Mouse (Mus musculus) intestine, postnatal 0 days (tissue): ENCODE data around the gene Kcnh1. TPM values are rescaled to one million over a fixed set of nuclear protein-coding genes. Genes with fewer than 3 reads are reported as not detected.

Experiments used
- ATAC-seq: fragments of 200-750 bp; cut with Nextera tagmentation; 2 replicates; pipeline ENCODE4 v1.8.0; 2017; ENCODE audit warnings: mild to moderate bottlenecking, moderate TSS enrichment, moderate library complexity
- H3K27ac ChIP-seq: fragments of 300-500 bp; sonication (generic); 2 replicates; pipeline ENCODE4 v1.5.1; 2014; ENCODE audit warnings: mild to moderate bottlenecking, low read depth, low read length, moderate library complexity
- H3K27me3 ChIP-seq: fragments of 300-500 bp; sonication (generic); replicated peaks from 2 replicates; pipeline ENCODE4 v1.6.1; 2014; ENCODE audit warnings: low read length, mixed read lengths; ENCODE audit not compliant: control insufficient read depth, insufficient read depth
- H3K36me3 ChIP-seq: fragments of 300-500 bp; sonication (generic); 2 replicates; pipeline ENCODE4 v1.6.1; 2014; ENCODE audit warnings: mild to moderate bottlenecking, moderate library complexity; ENCODE audit not compliant: control insufficient read depth, insufficient read depth
- H3K4me1 ChIP-seq: fragments of 300-500 bp; sonication (generic); replicated peaks from 2 replicates; pipeline ENCODE4 v1.6.1; 2014; ENCODE audit warnings: antibody characterized with exemption, low read length, mixed read lengths; ENCODE audit not compliant: control insufficient read depth, insufficient read depth
- H3K4me2 ChIP-seq: fragments of 300-500 bp; sonication (generic); replicated peaks from 2 replicates; pipeline ENCODE4 v1.6.1; 2014; ENCODE audit warnings: low read depth, mild to moderate bottlenecking, moderate library complexity
- H3K4me3 ChIP-seq: fragments of 300-500 bp; sonication (generic); 2 replicates; pipeline ENCODE4 v1.5.1; 2014; ENCODE audit warnings: low read depth, low read length
- H3K9ac ChIP-seq: fragments of 300-500 bp; sonication (generic); 2 replicates; pipeline ENCODE4 v1.6.1; 2014; ENCODE audit warnings: mild to moderate bottlenecking, low read depth, low read length
- H3K9me3 ChIP-seq: fragments of 300-500 bp; sonication (generic); 2 replicates; pipeline ENCODE4 v1.6.1; 2016; ENCODE audit warnings: mixed run types; ENCODE audit not compliant: control insufficient read depth
- CTCF ChIP-seq: sonication (generic); IDR thresholded peaks from 2 replicates; pipeline ENCODE4 v1.5.1; 2016; ENCODE audit warnings: low read depth, mild to moderate bottlenecking, control low read depth, antibody characterized with exemption, moderate library complexity
- WGBS: fragments of 180-500 bp; shearing (Covaris S2); extraction: QIAGEN DNeasy Blood & Tissue Kit; methylation state at CpG from one replicate; pipeline ENCODE4 v1.1.7; 2014; 5-methylcytosine and 5-hydroxymethylcytosine counted together
- polyA plus RNA-seq: library from polyadenylated mRNA; unstranded; fragments of >200 nt; fragmentation: Nextera tagmentation; extraction: Ambion mirVana; gene quantifications from 2 replicates; pipeline ENCODE4 v1.2.1, GENCODE M21; 2015

Kcnh1 gene
- polyA plus RNA-seq, 1 experiment from 2014 or later, result 0.69 TPM

DNA sequence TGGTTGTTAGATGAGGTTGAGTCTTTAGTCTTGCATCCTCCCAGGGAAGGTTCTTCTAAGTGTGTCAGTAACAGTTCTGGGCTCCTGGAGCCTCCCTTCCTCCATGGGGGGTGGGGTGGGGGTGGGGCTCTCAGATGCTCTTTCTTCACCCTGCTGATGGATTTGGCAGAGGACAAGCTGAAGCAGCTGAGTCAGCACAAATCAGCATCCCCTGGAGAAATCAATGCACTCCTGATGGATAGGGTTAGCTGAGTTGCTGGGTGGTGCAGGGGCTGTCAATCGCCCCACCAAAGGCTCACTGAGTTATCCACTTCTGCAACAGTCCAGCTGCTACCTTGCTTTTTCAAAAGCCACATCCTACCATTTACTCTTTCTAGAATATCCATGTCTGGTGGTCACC lies 329.1 kb downstream of the Kcnh1 start:
- no peak for TF ChIP-seq CTCF
- Histone ChIP-seq H3K4me2 (no peak overlapping the region), H3K27ac (no peak overlapping the region), H3K27me3 (no peaks in the 10 kb centered on the region), H3K9me3 (no peaks in the 10 kb centered on the region), H3K36me3 (no peaks in the 10 kb centered on the region), H3K4me3 (no peak overlapping the region), H3K4me1 (no peaks in the 10 kb centered on the region), H3K9ac (no peak overlapping the region)
- no peak for ATAC-seq
- 80% methylated on average over 1 of the region's 1 CpGs for WGBS

DNA sequence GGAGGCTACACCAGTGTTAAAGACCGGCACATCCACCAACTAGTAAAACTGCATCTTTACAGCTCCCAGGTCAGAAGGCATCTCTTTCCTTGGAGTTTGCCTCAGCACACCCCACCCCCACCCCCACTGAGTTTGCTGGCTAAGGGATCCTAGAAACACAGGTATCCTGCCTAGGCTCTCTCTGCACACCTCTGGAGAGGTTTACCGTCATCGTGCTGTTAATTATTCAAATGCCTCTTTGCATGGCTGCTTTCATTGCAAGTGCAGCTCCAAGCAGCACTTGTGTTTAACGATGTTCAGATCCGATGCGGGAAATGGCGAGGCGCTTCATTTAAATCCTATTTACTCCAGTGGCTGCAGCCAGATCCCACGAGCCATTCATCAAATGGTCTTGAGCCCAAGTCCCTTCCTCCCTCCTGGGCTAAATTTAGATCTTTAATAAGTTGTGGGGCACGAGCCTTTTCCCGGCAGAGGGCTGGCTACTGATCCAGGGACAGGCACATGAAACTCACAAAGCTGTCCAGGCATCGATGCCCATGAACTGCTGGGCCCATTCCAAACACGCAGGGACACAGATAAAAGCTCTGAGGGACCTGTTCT lies 330.4 kb downstream of the Kcnh1 start:
- H3K9ac ChIP-seq, result no peak overlapping the region
- 45% methylated on average over 13 of the region's 13 CpGs for WGBS
- no peaks in the 10 kb centered on the region for H3K9me3 ChIP-seq
- no peak overlapping the region for H3K27ac ChIP-seq
- no peak for TF ChIP-seq CTCF
- no peaks in the 10 kb centered on the region for H3K36me3 ChIP-seq
- no peak overlapping the region for H3K4me2 ChIP-seq
- no peaks in the 10 kb centered on the region for H3K4me1 ChIP-seq
- no peak overlapping the region for H3K4me3 ChIP-seq
- H3K27me3 ChIP-seq, result no peaks in the 10 kb centered on the region
- ATAC-seq, result no peak

DNA sequence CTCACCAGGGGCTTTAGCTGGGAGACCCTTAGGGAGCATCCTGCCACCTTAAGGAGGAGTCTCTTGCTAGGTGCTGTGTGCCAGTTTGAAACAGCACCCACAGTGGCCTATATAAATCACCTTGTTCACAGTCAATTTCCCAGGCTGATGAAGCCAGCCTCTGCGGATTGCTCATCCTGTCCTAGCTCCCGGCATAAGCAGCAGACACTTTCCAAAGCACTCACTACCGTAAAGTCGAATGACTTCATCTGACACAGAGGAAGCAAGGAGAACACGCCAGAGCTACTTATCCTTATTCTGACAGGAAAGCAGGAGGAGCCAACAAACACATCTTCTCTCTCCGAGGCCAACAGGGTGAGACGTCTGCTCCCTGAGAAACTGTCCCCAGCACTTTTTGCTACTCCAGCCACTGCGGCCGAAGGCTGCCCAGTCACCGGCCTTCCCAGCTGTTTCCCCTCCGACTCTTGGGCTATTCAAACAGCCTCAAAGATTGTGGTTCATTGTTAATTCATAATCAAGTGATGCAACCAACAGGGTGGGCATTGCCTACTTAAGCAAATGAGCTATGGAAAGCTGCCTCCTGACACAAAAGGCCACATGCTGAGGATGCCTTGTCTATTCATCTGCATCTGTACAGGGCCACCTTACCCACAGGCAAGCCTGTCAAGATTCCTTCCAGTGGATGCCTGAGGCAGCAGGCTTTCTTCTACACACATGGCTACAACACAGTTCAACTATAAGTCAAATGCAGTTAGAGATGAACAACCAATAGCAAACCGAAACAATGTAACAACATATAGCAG lies 332.0 kb downstream of the Kcnh1 start:
- 53% methylated on average over 12 of the region's 12 CpGs for WGBS
- no peak overlapping the region for H3K9ac ChIP-seq
- H3K4me1 ChIP-seq, result no peaks in the 10 kb centered on the region
- TF ChIP-seq CTCF, result no peak
- ATAC-seq, result no peak
- no peaks in the 10 kb centered on the region for H3K36me3 ChIP-seq
- no peak overlapping the region for H3K4me3 ChIP-seq
- no peaks in the 10 kb centered on the region for H3K27me3 ChIP-seq
- H3K9me3 ChIP-seq, result no peaks in the 10 kb centered on the region
- H3K27ac ChIP-seq, result no peak overlapping the region
- no peak overlapping the region for H3K4me2 ChIP-seq

DNA sequence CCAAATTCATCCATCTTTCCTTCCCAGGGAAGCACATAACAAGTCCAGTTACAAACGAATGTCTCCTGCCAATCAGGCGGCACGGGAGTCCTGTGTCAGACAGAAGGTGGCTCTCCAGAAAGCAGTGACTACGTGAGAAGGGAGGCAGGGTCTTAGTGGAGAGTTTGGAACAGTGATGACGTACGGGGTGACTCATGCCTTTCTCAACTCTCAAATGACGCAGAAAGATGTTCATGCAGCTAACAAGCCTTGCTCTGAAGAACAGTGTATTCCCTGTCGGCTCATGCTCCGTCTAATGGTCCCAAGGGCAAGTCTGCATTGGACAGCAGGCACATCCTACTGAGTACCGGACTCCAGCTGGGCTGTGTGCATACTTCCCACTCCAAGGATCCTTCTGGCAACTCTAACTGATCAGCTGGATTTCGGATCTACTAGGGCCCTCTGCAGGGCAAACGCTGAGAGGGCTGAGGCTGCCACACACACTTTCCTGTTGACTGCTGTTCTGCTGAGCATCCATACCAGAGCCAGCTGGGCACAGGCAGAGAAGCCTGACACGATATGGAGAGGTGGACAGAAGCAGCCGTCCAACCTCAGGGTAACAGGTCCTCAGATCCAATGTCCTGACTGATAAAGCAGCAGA lies 335.3 kb downstream of the Kcnh1 start:
- no peaks in the 10 kb centered on the region for H3K36me3 ChIP-seq
- H3K27ac ChIP-seq, result no peak overlapping the region
- no peak overlapping the region for H3K9ac ChIP-seq
- H3K27me3 ChIP-seq, result no peaks in the 10 kb centered on the region
- no peaks in the 10 kb centered on the region for H3K4me1 ChIP-seq
- no peaks in the 10 kb centered on the region for H3K9me3 ChIP-seq
- 0 out of 2 replicates have a peak, but pooled peaks have one; percentile 9 for TF ChIP-seq CTCF
- 79% methylated on average over 14 of the region's 14 CpGs for WGBS
- no peak overlapping the region for H3K4me3 ChIP-seq
- H3K4me2 ChIP-seq, result no peak overlapping the region
- no peak for ATAC-seq

DNA sequence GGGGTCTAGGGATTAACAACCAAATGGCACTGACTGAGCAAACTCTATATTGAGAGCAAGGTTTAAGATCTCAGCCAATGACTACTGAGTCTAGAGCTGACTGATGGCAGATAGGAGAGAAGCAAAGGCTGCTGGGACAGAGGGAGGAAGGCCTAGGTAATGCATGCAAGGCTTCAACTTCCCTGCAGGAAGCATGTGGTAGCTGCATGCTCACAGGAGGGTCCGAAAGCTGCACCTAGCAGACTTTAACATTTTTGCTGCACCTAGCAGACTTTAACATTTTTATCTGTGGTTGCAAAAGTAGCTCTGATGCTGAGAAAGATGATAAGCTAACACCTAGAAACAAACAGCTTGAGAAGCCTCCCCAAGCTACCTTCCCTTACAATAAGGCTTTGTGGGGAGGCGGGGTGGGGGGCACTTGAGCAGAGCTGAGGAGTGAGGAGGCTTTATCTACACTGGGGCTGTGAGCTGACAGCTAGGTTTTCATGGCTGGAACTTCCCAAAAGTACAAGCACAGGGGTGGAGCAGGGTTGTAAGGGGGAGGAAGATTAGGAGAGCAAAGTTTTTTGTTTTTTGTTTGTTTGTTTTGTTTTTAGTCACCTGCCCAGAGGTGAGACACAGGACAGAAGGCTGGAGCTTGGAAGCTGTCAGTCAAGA lies 341.0 kb downstream of the Kcnh1 start:
- no peak for TF ChIP-seq CTCF
- 83% methylated on average over 2 of the region's 2 CpGs for WGBS
- H3K27me3 ChIP-seq, result no peaks in the 10 kb centered on the region
- H3K27ac ChIP-seq, result no peak overlapping the region
- H3K9ac ChIP-seq, result no peak overlapping the region
- ATAC-seq, result no peak
- H3K4me1 ChIP-seq, result no peaks in the 10 kb centered on the region
- H3K4me3 ChIP-seq, result no peak overlapping the region
- no peaks in the 10 kb centered on the region for H3K36me3 ChIP-seq
- no peaks in the 10 kb centered on the region for H3K9me3 ChIP-seq
- H3K4me2 ChIP-seq, result no peak overlapping the region

DNA sequence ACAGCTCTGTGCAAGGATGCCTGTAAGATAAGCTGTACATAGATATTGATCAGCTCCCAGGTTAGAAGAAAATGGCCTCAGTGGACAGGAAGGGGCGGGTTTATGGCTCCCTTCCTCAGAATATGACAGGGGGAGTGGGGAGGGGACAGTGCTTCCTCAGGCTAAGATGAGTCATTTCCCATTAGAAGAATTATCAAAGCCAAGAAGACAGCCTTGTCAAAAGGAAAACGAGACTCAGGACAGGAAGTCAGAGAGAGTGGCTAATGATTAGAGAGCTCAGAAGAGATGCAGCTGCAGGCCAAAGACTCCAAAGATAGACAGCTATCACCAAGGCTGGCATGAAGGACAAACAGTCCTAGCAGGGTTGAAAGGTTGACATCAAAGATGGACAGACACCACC lies 341.6 kb downstream of the Kcnh1 start:
- Histone ChIP-seq H3K4me3 (no peak overlapping the region), H3K36me3 (no peaks in the 10 kb centered on the region), H3K9ac (no peak overlapping the region), H3K27ac (no peak overlapping the region), H3K4me1 (no peaks in the 10 kb centered on the region), H3K4me2 (no peak overlapping the region), H3K9me3 (no peaks in the 10 kb centered on the region), H3K27me3 (no peaks in the 10 kb centered on the region)
- no peak for ATAC-seq
- no peak for TF ChIP-seq CTCF
- WGBS, result 40% methylated on average over 2 of the region's 2 CpGs
